Mouse (Mus musculus) cerebellum, adult 8-10 months (tissue): ENCODE data around the gene Gsap.

Source experiments
- DNase-seq: peaks from one replicate; pipeline ENCODE4 v3.0.0; 2022

The Gsap gene

GRCm38 (mm10) chr5:21186821-21187220 lies 766 bp downstream of the Gsap start:
- DNase-seq: no peak

DNA sequence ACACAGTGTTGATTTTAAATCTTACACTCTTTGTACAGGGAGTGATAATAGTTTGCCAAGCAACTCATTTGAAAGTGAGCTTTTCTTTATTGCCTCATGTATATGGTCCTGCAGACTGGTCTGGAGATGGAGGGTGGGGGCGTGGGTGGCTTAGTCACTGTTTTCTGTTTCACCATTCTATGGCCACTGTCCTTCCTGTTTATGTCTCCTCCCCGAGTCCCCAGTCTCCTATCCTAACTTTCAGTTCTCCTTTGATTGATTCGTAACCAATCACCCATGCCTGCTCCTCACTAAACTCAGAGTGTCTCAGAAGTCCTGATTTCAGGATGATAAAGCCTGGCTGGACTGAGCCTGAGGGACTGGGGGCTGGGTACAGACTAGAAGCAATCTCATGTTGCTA lies 2.4 kb downstream of the Gsap start:
- DNase-seq: no peak

- no peak for DNase-seq
Measured at GRCm38 (mm10) chr5:21189036-21189435, 3.0 kb downstream of the Gsap start.

GRCm38 (mm10) chr5:21189460-21189859 lies 3.4 kb downstream of the Gsap start:
- DNase-seq: no peak

- DNase-seq: no peak
Measured at GRCm38 (mm10) chr5:21203504-21203903, 17.4 kb downstream of the Gsap start.

DNA sequence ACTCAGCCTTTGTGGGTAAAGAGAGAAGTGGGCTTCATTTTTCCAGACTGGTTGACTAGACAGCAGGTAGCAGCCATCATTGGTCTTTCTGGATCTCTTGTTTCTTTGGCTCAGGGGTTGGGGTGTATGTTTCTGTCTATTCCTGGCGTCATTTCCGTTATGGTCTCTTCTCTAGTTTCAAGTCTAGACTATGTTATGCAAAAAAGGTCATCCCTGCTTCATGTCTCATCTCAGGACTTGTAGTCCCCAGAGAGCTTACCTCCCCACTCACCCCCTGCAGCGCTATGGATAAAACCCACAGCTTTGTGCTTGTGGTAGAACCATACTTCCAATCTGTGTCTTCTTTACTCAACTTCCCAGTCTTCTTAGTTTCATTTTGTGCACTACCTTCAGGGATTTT lies 18.1 kb downstream of the Gsap start:
- no peak for DNase-seq

DNA sequence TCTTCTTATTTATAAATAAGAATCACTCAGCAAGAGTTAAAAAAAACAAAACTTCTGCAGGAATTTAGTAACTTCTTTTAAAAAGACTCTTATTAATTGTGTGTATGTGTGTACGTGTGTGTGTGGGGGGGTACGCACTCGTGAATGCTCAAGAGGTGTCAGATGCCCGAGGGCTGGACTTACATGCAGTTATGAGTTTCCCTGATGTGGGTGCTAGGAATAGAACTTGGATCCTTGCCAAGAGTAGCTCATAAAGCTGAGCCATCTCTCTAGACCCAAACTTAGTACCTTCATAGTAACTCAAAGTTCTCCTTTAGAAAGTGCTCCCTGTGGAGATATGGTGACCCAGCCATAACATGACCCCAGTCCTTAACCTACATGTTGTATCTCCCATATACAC lies 20.0 kb downstream of the Gsap start:
- no peak for DNase-seq

DNA sequence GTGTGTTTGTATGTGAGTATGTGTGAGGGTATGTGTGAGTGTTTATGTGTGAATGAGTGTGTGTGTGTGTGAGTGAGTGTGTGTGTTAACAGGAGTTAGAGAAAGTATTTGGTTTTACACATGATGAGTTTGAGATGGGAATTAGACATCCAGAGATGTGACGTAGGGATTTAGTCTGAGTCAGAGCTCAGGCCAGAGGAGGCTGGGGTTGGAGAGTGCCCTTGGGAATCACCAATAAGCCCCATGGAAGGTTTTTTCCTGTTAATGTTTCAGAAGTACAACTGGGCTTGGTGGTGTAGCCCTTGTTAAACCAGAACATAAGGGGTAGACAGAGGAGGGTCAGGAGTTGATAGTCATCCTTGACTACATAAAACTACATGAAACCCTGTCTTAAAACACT lies 25.4 kb downstream of the Gsap start:
- DNase-seq: no peak

- no peak for DNase-seq
Measured at GRCm38 (mm10) chr5:21212933-21213332, 26.9 kb downstream of the Gsap start.

DNA sequence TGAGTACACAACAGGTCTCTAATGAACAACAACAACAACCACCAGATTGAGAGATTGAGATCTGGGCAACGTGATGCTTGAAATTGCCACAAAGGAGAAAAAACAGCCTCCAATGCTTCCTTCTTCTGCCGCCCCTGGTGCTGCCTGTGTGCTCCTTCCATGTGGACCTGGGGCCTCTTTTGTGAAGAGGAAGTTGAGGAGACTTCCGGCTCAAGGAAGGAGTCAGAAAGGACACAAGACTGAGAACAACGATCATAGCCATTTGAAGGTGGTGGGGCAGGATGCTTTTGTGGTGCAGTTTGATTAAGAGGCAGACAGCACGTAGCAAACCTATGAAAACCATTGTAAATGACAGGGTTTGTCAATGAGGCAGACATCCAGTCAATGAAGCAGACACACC lies 27.7 kb downstream of the Gsap start:
- DNase-seq: no peak

DNA sequence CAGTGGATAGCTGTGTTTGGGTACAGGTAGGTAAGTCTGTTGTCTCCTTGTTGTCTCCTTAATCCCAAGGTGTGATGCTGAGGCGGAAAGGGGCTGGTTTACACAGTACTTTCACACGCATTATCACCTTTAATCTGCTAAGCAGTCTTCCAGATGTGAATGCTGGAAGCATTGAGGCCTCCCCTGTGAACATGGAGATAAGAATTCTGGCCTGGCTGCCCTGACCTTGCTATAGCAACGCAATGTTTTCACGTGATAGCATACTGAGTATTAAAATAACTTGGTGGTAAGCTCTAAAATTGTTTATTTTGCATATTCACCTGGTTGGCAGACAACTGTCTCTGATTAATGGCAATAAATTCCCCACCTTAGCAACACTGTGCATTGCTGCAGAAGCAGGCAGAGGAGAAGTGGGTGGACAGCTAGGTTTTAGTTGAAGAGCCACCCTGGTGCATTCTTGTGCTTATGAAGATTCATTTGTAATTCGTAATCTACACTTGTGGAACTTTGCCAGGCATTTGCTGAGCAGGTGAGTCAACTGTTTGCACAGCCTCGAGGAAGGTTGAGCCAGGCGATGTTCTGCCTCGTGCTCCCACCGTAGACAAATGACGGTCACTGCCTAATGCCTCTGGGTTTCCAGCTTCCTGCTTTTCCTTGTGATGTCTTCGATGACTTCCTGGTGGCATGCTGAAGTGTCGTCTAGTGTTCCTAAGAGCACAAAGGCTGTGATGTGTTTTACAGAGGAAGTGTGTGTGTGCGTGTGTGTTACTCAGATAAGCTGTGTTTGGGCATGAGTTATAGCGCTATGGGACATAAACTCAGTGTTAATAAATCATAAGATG lies 31.6 kb downstream of the Gsap start:
- DNase-seq: no peak

GRCm38 (mm10) chr5:21232876-21233275 lies 46.8 kb downstream of the Gsap start:
- no peak for DNase-seq

GRCm38 (mm10) chr5:21244575-21244974 lies 58.5 kb downstream of the Gsap start:
- DNase-seq: no peak

- no peak for DNase-seq
Measured at GRCm38 (mm10) chr5:21245241-21245640, 59.2 kb downstream of the Gsap start.

- no peak for DNase-seq
Measured at GRCm38 (mm10) chr5:21246794-21247193, 60.7 kb downstream of the Gsap start.

DNA sequence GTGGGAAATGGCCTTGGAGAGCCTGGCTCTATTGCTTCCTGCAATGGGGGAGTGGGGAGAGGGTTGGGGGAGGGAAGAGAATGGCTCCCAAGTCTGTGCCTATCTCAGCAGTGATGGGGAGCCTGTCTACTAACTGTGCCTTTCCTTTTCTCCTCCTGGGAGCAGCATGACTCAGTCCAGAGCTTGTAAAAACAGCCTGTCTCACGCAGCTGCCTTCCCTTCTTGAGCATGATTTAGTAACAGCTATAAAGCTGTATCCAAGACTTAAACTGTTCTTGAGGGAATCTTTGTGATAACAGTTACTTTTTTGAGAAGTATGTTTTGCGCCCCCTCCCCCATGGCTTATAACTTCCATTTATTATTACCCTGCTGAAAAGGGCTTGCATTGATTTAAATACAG lies 61.9 kb downstream of the Gsap start:
- DNase-seq: no peak

DNA sequence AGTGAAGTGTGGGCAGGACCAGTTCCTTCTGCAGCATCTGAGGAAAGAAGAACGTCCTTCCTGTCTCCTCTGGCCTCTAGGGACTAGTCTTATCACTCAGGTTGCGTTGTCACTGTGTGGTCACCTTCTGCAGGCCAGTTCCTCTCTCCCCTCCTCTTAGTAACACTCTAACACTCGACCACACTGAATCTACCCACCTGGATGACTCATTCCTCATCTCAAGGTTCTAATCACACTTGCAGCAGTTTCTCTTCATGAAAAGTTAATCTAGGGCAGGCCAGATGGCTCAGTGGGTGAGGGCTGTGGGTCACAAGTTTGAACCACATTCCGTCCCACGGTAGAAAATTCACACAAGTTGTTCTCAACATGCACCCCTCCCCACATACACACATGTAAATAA lies 62.8 kb downstream of the Gsap start:
- DNase-seq: no peak

DNA sequence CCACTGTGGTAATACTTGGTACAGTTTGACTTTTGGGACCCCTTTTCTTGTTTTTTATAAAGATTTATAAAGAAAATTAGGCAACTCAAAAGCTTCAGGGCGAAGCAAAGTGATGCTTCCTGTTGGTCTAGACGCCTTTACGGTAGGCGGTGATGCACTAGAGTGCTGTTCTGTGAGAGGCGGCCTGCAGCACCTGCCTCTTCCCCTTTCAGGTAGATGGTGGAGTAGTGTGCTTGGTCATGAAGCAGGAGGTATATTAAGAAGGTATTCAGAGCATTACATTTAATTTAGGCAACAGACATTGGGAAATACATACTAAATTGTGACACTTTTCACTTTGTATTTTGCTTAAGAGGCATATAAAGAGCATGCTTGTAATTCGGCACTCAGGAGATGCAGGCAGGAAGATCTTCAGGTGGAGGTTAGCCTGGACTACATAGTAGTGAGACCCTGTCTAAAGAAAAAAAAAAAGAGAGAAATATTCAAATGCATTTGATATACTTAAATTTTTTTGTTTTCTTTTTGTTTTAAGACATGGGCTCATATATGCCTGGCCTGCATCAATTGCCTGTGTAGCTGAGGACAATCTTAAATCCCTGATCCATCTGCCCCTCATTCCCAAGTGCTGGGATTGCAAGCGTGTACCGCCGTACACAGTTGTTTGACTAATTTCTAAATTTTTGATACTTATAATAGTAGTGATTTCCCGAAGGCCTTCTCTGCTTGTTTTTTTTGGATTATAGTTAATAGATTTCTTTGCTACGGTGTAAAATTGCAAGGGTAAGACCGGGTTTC lies 68.9 kb downstream of the Gsap start:
- no peak for DNase-seq

- DNase-seq: no peak
Measured at GRCm38 (mm10) chr5:21255551-21256132, 69.6 kb downstream of the Gsap start.

DNA sequence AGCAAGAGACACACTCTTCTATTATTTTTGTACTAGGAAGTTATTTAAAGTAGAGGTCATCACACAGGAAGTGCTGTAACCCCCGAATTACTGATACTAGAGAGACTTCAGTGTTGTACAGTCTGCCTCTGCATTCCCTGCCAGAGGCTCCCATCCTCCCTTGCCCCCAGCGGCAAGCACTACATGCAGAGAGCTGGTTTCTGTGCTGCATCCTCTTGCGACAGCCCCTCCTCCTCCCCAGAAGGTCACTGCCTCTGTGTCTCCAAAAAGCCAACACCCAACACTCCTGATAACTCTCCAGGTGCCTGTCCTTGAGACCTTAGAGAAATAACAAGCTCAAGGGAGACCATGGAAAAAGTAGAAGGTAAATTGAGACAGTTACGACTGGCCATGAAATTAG lies 71.1 kb downstream of the Gsap start:
- DNase-seq: no peak

- DNase-seq: no peak
Measured at GRCm38 (mm10) chr5:21257806-21258205, 71.8 kb downstream of the Gsap start.

DNA sequence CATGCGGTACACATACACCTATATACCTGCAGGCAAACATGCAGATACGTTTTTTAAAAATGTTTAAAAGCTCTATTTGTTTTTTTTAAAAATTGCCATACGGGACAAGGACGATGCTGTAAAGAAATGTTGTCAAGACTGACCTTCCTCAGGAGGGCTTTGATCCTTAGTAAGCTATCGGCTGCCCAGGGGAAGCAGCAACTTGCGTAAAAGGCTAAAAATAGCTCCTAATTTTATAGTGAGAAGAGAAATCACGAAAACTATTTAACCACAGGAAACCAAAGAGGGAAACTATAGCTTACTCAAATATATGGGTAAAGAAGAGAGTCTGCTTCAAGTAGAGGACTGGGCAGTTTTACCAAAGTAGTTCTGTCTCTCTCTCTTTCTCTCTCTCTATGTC lies 74.7 kb downstream of the Gsap start:
- DNase-seq: no peak

DNA sequence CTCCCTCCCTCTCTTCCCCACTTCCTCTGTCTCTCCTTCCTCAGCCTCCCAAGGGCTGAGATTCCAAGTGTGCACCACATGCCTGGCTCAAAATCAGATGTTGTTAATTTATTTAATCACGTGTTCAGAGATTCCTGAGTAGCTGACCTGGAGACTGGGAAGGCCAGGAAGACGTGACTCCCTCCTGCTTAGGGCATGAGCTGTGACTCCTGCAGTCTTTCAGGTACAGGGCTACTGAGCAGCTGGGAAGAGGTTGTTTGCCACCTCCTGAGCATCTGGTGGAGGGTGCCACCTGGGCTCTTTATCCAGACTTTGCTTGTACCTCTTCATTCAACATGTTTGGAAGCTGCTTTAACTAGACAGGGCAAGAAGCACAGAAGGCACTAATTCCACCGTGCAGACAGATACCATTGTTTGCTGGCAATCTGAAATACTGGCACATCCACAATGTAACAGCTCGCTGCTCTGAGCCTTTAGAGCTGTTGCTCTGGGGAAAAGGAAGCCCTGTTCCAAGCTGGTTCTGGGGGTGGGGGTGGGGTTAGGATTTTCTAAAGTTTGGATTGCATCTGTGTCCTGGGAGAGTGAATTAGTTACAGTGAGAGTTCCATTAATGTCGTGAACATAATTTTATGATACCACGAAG lies 75.3 kb downstream of the Gsap start:
- DNase-seq: no peak
